16 mouse cellular contexts compared by ENCODE assay signal in the genomic region with DNA sequence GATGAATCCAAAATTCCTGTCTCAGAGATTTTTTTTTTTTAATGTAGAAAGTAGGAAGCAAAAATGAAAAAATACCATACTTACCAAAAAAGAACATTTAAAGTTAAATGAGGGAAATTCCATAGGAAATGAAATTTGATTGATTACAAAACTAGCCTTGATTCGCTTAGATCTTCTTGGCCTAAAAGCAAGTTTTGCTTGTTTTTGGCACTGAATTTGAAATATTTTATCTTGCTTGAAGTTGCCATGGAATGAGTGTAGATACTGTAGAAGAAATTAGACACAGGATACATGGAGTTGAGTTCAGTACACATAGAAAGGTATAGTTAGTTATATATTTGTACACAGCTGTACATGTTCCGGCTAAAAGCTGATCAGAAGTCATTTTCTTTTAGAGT.
"Had no signal": no experiment of that assay in that cellular context is flagged by ENCODE, and none has a peak within 500 bp of the region (broad histone marks: within the 10 kb centered on the region; RNA-seq: fewer than 3 reads in every experiment).

No protein-coding gene starts in this region.

- H3K9ac ChIP-seq: liver, embryonic 14.5 days; midbrain, embryonic 13.5 days; midbrain, embryonic 15.5 days; neural tube, embryonic 12.5 days had no signal

- H3K9me3 ChIP-seq: midbrain, embryonic 13.5 days; midbrain, embryonic 15.5 days; neural tube, embryonic 12.5 days had no signal

- H3K4me2 ChIP-seq: midbrain, embryonic 11.5 days; midbrain, embryonic 13.5 days; midbrain, embryonic 15.5 days; neural tube, embryonic 12.5 days had no signal

- H3K4me3 ChIP-seq: midbrain, embryonic 13.5 days; midbrain, embryonic 15.5 days; neural tube, embryonic 12.5 days had no signal

- H3K4me1 ChIP-seq: midbrain, embryonic 13.5 days; midbrain, embryonic 15.5 days; neural tube, embryonic 12.5 days had no signal

- H3K27me3 ChIP-seq: midbrain, embryonic 13.5 days; midbrain, embryonic 15.5 days; neural tube, embryonic 12.5 days had no signal

- H3K36me3 ChIP-seq: midbrain, embryonic 13.5 days; midbrain, embryonic 15.5 days; neural tube, embryonic 12.5 days had no signal

- ATAC-seq: midbrain, embryonic 13.5 days; midbrain, embryonic 15.5 days had no signal

- H3K27ac ChIP-seq: liver, embryonic 14.5 days; midbrain, embryonic 13.5 days; midbrain, embryonic 15.5 days; neural tube, embryonic 12.5 days had no signal

- DNase-seq: lung, adult 2 months; lung, postnatal 10 days; lung, postnatal 4 days; retina, postnatal 1 day; right cerebral cortex, adult 18-20 months; right cerebral cortex, postnatal 25 days; right cerebral cortex, postnatal 4 days; spleen, adult 18-20 months; thymus, adult 18-20 months; thymus, postnatal 14 days; thymus, postnatal 36 days had no signal
